In the genomic region with DNA sequence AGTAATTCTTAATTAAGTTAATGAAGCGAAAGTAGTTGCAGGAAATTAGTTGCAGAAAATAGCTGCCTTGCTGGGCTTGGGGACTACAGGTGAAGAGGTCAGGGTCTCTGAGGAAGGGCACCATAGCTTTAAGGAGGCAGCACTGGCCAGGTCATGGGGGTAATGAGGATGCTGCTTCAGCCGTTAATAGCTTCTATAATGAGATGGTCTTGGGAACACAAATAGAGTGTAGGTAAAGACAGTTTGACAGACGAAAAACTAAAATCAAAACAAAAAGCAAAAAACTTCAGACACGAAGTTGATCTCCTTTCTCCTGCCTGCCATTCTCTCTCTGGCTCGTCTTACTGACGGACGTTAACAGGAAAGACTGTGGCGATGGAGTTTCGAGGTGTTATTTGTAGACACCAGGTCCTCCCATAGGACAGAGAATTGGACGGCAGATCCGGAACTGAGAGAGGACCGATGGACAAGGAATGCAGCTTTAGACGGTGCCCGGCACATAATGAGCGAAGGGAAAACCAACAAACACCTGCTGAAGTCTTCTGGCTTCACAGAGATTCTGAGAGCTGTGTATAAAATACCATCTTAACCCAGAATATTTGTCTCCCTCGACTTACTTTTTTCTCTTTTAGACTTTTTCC, we compare ENCODE assay signal across 9 mouse cellular contexts. TPM values are rescaled to one million over a fixed set of nuclear protein-coding genes. Genes with fewer than 3 reads are reported as not detected.
DNase-seq lines count a peak whose midpoint lies in the region; ATAC-seq and TF ChIP-seq lines count a peak whose summit lies in the region.
"Had no signal": no experiment of that assay in that cellular context is flagged by ENCODE, and none has a peak within 500 bp of the region (broad histone marks: within the 10 kb centered on the region; RNA-seq: fewer than 3 reads in every experiment).

No protein-coding gene starts in this region.

- no peak overlapping the region for H3K27ac ChIP-seq in forebrain, postnatal 0 days (ENCODE audit: low read depth, low read length)
- no peak overlapping the region for H3K27ac ChIP-seq in midbrain, embryonic 11.5 days (ENCODE audit: low read depth, low read length)

- peak; percentile 61 for DNase-seq in CD4-positive, CD25-positive, alpha-beta regulatory T cell, adult 2 months (ENCODE audit: low read depth, low spot score)
- peak; percentile 75 for DNase-seq in 416B (ENCODE audit: low read depth)
- DNase-seq in c-Kit-positive CD71-positive TER-119-positive erythroid progenitor cells, embryonic 14.5 days (ENCODE audit: low spot score): peak; percentile 74
- DNase-seq in forebrain, postnatal 0 days: peak; percentile 48
- peak; percentile 37 for DNase-seq in kidney, postnatal 10 days
- peak; percentile 94 for DNase-seq in midbrain, embryonic 11.5 days (ENCODE audit: low spot score, missing footprints)
- DNase-seq in urinary bladder, postnatal 4 days (ENCODE audit: low spot score in 2 of 2): no peak

- no peaks in the 10 kb centered on the region for H3K9me3 ChIP-seq in forebrain, postnatal 0 days (ENCODE audit: low read length)
- H3K9me3 ChIP-seq in midbrain, embryonic 11.5 days (ENCODE audit: control insufficient read depth, low read length): no peaks in the 10 kb centered on the region

- peak overlapping the region; percentile 56 for H3K4me3 ChIP-seq in forebrain, postnatal 0 days (ENCODE audit: low read depth, low read length)
- H3K4me3 ChIP-seq in midbrain, embryonic 11.5 days (ENCODE audit: low read depth, low read length): peak overlapping the region; percentile 48

- ATAC-seq in CD4-positive, CD25-positive, alpha-beta regulatory T cell, adult 4 months: no peak
- no peak for ATAC-seq in forebrain, postnatal 0 days
- ATAC-seq in midbrain, embryonic 11.5 days (ENCODE audit: low FRiP score): no peak

- no peaks in the 10 kb centered on the region for H3K36me3 ChIP-seq in forebrain, postnatal 0 days (ENCODE audit: insufficient read depth)
- no peaks in the 10 kb centered on the region for H3K36me3 ChIP-seq in midbrain, embryonic 11.5 days (ENCODE audit: control insufficient read depth, insufficient read depth, low read length)

- peak overlapping the region; percentile 57 for H3K9ac ChIP-seq in forebrain, postnatal 0 days
- H3K9ac ChIP-seq in midbrain, embryonic 11.5 days (ENCODE audit: low read length): peak overlapping the region; percentile 47; the same call in 1 of the 2 replicates

- H3K4me2 ChIP-seq in forebrain, postnatal 0 days (ENCODE audit: low read depth): peak overlapping the region; percentile 90
- H3K4me2 ChIP-seq in midbrain, embryonic 11.5 days: peak overlapping the region; percentile 85

- H3K27me3 ChIP-seq in forebrain, postnatal 0 days (ENCODE audit: insufficient read depth, low read length): no peaks in the 10 kb centered on the region
- H3K27me3 ChIP-seq in midbrain, embryonic 11.5 days (ENCODE audit: control insufficient read depth, insufficient read depth, low read length): no peaks in the 10 kb centered on the region

- no peaks in the 10 kb centered on the region for H3K4me1 ChIP-seq in forebrain, postnatal 0 days (ENCODE audit: insufficient read depth)
- peaks cover 9% of the 10 kb centered on the region for H3K4me1 ChIP-seq in midbrain, embryonic 11.5 days (ENCODE audit: control insufficient read depth, insufficient read depth, low read length)

- WGBS in forebrain, postnatal 0 days: under 1% methylated on average over 16 of the region's 16 CpGs
- under 1% methylated on average over 16 of the region's 16 CpGs for WGBS in midbrain, embryonic 11.5 days

- no peak for TF ChIP-seq CTCF in forebrain, postnatal 0 days (IDR thresholded peaks at IDR 0.05; ENCODE audit: low read depth)

RNA-seq across cellular contexts. Expression of a gene that starts 10.8 kb away (rescaled TPM):
- polyA plus RNA-seq in CD4-positive, CD25-positive, alpha-beta regulatory T cell, adult 4 months (2017; shearing (Covaris generic)): 10 to 100 TPM; 10.5 to 13.5 TPM
- 81.7 and 90.9 TPM in 2 replicates for total RNA-seq in forebrain, postnatal 0 days (2014; rRNA removed)
- polyA plus RNA-seq in forebrain, postnatal 0 days (2015; fragmentation: Nextera tagmentation; extraction: Ambion mirVana): 72.7 and 85.3 TPM in 2 replicates
- polyA plus RNA-seq in midbrain, embryonic 11.5 days (2014; fragmentation: Nextera tagmentation; extraction: Ambion mirVana): 136 and 138 TPM in 2 replicates

RNA-seq across cellular contexts. Expression of a gene that starts 22.8 kb away (rescaled TPM):
- not detected for polyA plus RNA-seq in CD4-positive, CD25-positive, alpha-beta regulatory T cell, adult 4 months (2017; shearing (Covaris generic))
- total RNA-seq in forebrain, postnatal 0 days (2014; rRNA removed): not detected in 2 replicates
- not detected in 2 replicates for polyA plus RNA-seq in forebrain, postnatal 0 days (2015; fragmentation: Nextera tagmentation; extraction: Ambion mirVana)
- not detected in 2 replicates for polyA plus RNA-seq in midbrain, embryonic 11.5 days (2014; fragmentation: Nextera tagmentation; extraction: Ambion mirVana)
- total RNA-seq: left cerebral cortex, postnatal 36 days had no signal

RNA-seq across cellular contexts. Expression of a gene that starts 39.1 kb away (rescaled TPM):
- not detected for polyA plus RNA-seq in CD4-positive, CD25-positive, alpha-beta regulatory T cell, adult 4 months (2017; shearing (Covaris generic))
- not detected in 2 replicates for total RNA-seq in forebrain, postnatal 0 days (2014; rRNA removed)
- not detected in 2 replicates for polyA plus RNA-seq in forebrain, postnatal 0 days (2015; fragmentation: Nextera tagmentation; extraction: Ambion mirVana)
- not detected in 2 replicates for polyA plus RNA-seq in midbrain, embryonic 11.5 days (2014; fragmentation: Nextera tagmentation; extraction: Ambion mirVana)
- total RNA-seq: left cerebral cortex, postnatal 36 days had no signal

RNA-seq across cellular contexts. Expression of a gene that starts 57.2 kb away (rescaled TPM):
- polyA plus RNA-seq in CD4-positive, CD25-positive, alpha-beta regulatory T cell, adult 4 months (2017; shearing (Covaris generic)): under 1 TPM in 1 of 2 experiments, not detected in 1; 0.27 TPM
- not detected in 2 replicates for total RNA-seq in forebrain, postnatal 0 days (2014; rRNA removed)
- not detected in 2 replicates for polyA plus RNA-seq in forebrain, postnatal 0 days (2015; fragmentation: Nextera tagmentation; extraction: Ambion mirVana)
- 0.04 TPM in 1 of 2 replicates, not detected in the other for polyA plus RNA-seq in midbrain, embryonic 11.5 days (2014; fragmentation: Nextera tagmentation; extraction: Ambion mirVana)
- total RNA-seq: left cerebral cortex, postnatal 36 days had no signal

Comparison
In these comparisons a context has a peak if more than half of its experiments do, and no peak if none do; other contexts are left out.
1. DNase-seq: peak in CD4-positive, CD25-positive, alpha-beta regulatory T cell, adult 2 months (single experiment), 416B (single experiment), c-Kit-positive CD71-positive TER-119-positive erythroid progenitor cells, embryonic 14.5 days (single experiment), forebrain, postnatal 0 days (single experiment), kidney, postnatal 10 days (single experiment) and midbrain, embryonic 11.5 days (single experiment); none in urinary bladder, postnatal 4 days (0 of 2).